Mouse (Mus musculus): Measurements from ENCODE around the gene Fkbp7. TPM values are rescaled to one million over a fixed set of nuclear protein-coding genes. Genes with fewer than 3 reads are reported as not detected.
"Not testable (repeated sequence)": the region's sequence is repeated elsewhere in the genome, so short reads cannot be mapped to it uniquely, and the experiment has no call there.

Fkbp7 gene
- polyA plus RNA-seq, 1 experiment from 2014 or later, result 56.5 TPM

DNA sequence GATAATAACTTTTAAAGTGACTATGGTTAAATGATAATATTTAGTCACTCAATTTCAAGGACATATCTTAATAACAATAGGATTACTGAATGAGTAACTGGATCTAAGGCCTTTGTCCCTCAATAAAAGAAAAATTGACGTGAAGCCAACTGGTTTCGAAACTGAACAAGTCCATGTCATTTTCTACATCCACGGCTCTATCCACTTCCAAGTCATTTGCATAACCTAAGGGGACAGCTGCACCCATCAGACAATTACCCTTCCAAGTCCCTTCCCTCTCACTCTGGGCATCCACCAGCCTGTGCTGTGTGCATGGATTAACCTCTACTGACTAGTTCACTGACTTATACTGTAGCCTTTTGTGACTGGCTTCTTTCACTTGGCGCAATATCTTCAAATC is 41.3 kb downstream of the Fkbp7 start:
- ATAC-seq (replicated peaks; ENCODE audit: insufficient number of reproducible peaks, low FRiP score, low TSS enrichment), result no peak
- H3K4me2 ChIP-seq, result no peak overlapping the region
- H3K27ac ChIP-seq (ENCODE audit: low read depth, low read length), result no peak overlapping the region
- H3K4me1 ChIP-seq (ENCODE audit: control insufficient read depth, insufficient read depth, low read length), result no peaks in the 10 kb centered on the region
- H3K4me3 ChIP-seq (ENCODE audit: low read depth, low read length), result no peak overlapping the region
- H3K9me3 ChIP-seq (replicated peaks; ENCODE audit: control insufficient read depth, low read length), result 0 out of 2 replicates have a peak, but pooled peaks cover 2% of the 10 kb centered on the region
- no peaks in the 10 kb centered on the region for H3K27me3 ChIP-seq (ENCODE audit: control insufficient read depth, insufficient read depth, low read length)
- H3K36me3 ChIP-seq (ENCODE audit: control insufficient read depth, insufficient read depth, low read length), result peaks cover 27% of the 10 kb centered on the region
- H3K9ac ChIP-seq (ENCODE audit: low read depth, low read length), result no peak overlapping the region
- WGBS (ENCODE audit: insufficient replicate concordance), result 84% methylated on average over 4 of the region's 4 CpGs

GRCm38 (mm10) chr2:76630293-76630692 is 42.6 kb downstream of the Fkbp7 start:
- H3K4me1 ChIP-seq (ENCODE audit: control insufficient read depth, insufficient read depth, low read length), result no peaks in the 10 kb centered on the region
- H3K4me2 ChIP-seq, result no peak overlapping the region
- no peak for ATAC-seq (replicated peaks; ENCODE audit: insufficient number of reproducible peaks, low FRiP score, low TSS enrichment)
- H3K4me3 ChIP-seq (ENCODE audit: low read depth, low read length), result no peak overlapping the region
- peaks cover 2% of the 10 kb centered on the region; the same call in 1 of the 2 replicates for H3K9me3 ChIP-seq (replicated peaks; ENCODE audit: control insufficient read depth, low read length)
- H3K27me3 ChIP-seq (ENCODE audit: control insufficient read depth, insufficient read depth, low read length), result no peaks in the 10 kb centered on the region
- no peak overlapping the region for H3K27ac ChIP-seq (ENCODE audit: low read depth, low read length)
- H3K9ac ChIP-seq (ENCODE audit: low read depth, low read length), result no peak overlapping the region
- H3K36me3 ChIP-seq (ENCODE audit: control insufficient read depth, insufficient read depth, low read length), result peaks cover 24% of the 10 kb centered on the region
- WGBS (ENCODE audit: insufficient replicate concordance), result 82% methylated on average over 12 of the region's 12 CpGs

GRCm38 (mm10) chr2:76622316-76622715 is 50.6 kb downstream of the Fkbp7 start:
- peaks cover 15% of the 10 kb centered on the region for H3K36me3 ChIP-seq (ENCODE audit: control insufficient read depth, insufficient read depth, low read length)
- H3K27me3 ChIP-seq (ENCODE audit: control insufficient read depth, insufficient read depth, low read length); H3K27ac ChIP-seq (ENCODE audit: low read depth, low read length); H3K9ac ChIP-seq (ENCODE audit: low read depth, low read length); ATAC-seq (replicated peaks; ENCODE audit: insufficient number of reproducible peaks, low FRiP score, low TSS enrichment); H3K4me3 ChIP-seq (ENCODE audit: low read depth, low read length); H3K4me2 ChIP-seq; H3K9me3 ChIP-seq (replicated peaks; ENCODE audit: control insufficient read depth, low read length); H3K4me1 ChIP-seq (ENCODE audit: control insufficient read depth, insufficient read depth, low read length): not testable (repeated sequence)
- 85% methylated on average over 2 of the region's 2 CpGs for WGBS (ENCODE audit: insufficient replicate concordance)

- no peak overlapping the region for H3K4me2 ChIP-seq
- H3K4me1 ChIP-seq (ENCODE audit: control insufficient read depth, insufficient read depth, low read length), result no peaks in the 10 kb centered on the region
- peaks cover 6% of the 10 kb centered on the region; the same call in 1 of the 2 replicates for H3K9me3 ChIP-seq (replicated peaks; ENCODE audit: control insufficient read depth, low read length)
- no peak overlapping the region for H3K9ac ChIP-seq (ENCODE audit: low read depth, low read length)
- WGBS (ENCODE audit: insufficient replicate concordance), result 71% methylated on average over 1 of the region's 1 CpGs
- H3K27ac ChIP-seq (ENCODE audit: low read depth, low read length), result no peak overlapping the region
- no peak overlapping the region for H3K4me3 ChIP-seq (ENCODE audit: low read depth, low read length)
- no peaks in the 10 kb centered on the region for H3K27me3 ChIP-seq (ENCODE audit: control insufficient read depth, insufficient read depth, low read length)
- H3K36me3 ChIP-seq (ENCODE audit: control insufficient read depth, insufficient read depth, low read length), result peaks cover 13% of the 10 kb centered on the region
- ATAC-seq (replicated peaks; ENCODE audit: insufficient number of reproducible peaks, low FRiP score, low TSS enrichment), result no peak
Measured at GRCm38 (mm10) chr2:76621724-76622123, 51.2 kb downstream of the Fkbp7 start.

DNA sequence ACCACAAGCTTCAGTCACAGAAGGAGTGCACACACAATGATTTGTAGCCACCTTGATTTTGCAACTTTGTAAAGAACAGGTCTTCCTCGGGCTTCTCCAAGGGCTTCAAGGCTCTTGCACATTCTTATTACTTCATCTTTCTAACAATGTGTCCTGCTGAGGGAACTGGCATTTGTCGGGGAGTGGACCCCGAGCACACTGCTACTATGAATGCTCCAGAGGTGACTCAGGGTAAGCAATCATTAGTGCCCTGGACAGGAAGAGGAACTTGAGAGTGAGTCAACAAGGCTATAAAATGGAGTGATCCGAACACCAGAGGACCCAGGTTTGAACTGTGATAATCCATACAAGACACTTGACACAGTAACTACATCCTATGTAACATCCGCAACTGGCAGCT is 52.7 kb downstream of the Fkbp7 start:
- no peak overlapping the region for H3K4me2 ChIP-seq
- no peaks in the 10 kb centered on the region for H3K4me1 ChIP-seq (ENCODE audit: control insufficient read depth, insufficient read depth, low read length)
- H3K36me3 ChIP-seq (ENCODE audit: control insufficient read depth, insufficient read depth, low read length), result peaks cover 5% of the 10 kb centered on the region
- no peak overlapping the region for H3K27ac ChIP-seq (ENCODE audit: low read depth, low read length)
- H3K27me3 ChIP-seq (ENCODE audit: control insufficient read depth, insufficient read depth, low read length), result no peaks in the 10 kb centered on the region
- H3K9me3 ChIP-seq (replicated peaks; ENCODE audit: control insufficient read depth, low read length), result peaks cover 4% of the 10 kb centered on the region; the same call in 1 of the 2 replicates
- no peak overlapping the region for H3K4me3 ChIP-seq (ENCODE audit: low read depth, low read length)
- 88% methylated on average over 5 of the region's 5 CpGs for WGBS (ENCODE audit: insufficient replicate concordance)
- no peak for ATAC-seq (replicated peaks; ENCODE audit: insufficient number of reproducible peaks, low FRiP score, low TSS enrichment)
- no peak overlapping the region for H3K9ac ChIP-seq (ENCODE audit: low read depth, low read length)

- ATAC-seq (replicated peaks; ENCODE audit: insufficient number of reproducible peaks, low FRiP score, low TSS enrichment), result no peak
- Histone ChIP-seq H3K27me3 (ENCODE audit: control insufficient read depth, insufficient read depth, low read length) (no peaks in the 10 kb centered on the region), H3K4me1 (ENCODE audit: control insufficient read depth, insufficient read depth, low read length) (no peaks in the 10 kb centered on the region), H3K4me2 (no peak overlapping the region), H3K9me3 (replicated peaks; ENCODE audit: control insufficient read depth, low read length) (no peaks in the 10 kb centered on the region), H3K36me3 (ENCODE audit: control insufficient read depth, insufficient read depth, low read length) (no peaks in the 10 kb centered on the region), H3K9ac (ENCODE audit: low read depth, low read length) (no peak overlapping the region), H3K27ac (ENCODE audit: low read depth, low read length) (no peak overlapping the region), H3K4me3 (ENCODE audit: low read depth, low read length) (no peak overlapping the region)
- WGBS (ENCODE audit: insufficient replicate concordance), result 69% methylated on average over 1 of the region's 1 CpGs
Measured at GRCm38 (mm10) chr2:76618078-76618477, 54.8 kb downstream of the Fkbp7 start.

Other genes starting within 250 kb of the Fkbp7 start
- 41.1 and 42.0 TPM in 2 replicates for gene Prkra, start 25.1 kb downstream of the Fkbp7 start, polyA plus RNA-seq (2014; fragmentation: Nextera tagmentation; extraction: Ambion mirVana)
- gene Pjvk, start 24.6 kb downstream of the Fkbp7 start, polyA plus RNA-seq (2014; fragmentation: Nextera tagmentation; extraction: Ambion mirVana), result 0.19 TPM in 1 of 2 replicates, not detected in the other
- 9.9 and 11.5 TPM in 2 replicates for gene Plekha3, start 2.2 kb upstream of the Fkbp7 start, polyA plus RNA-seq (2014; fragmentation: Nextera tagmentation; extraction: Ambion mirVana)

All from heart, embryonic 11.5 days (tissue).